Mouse (Mus musculus): ENCODE results near the gene Rnf43. TPM values are rescaled to one million over a fixed set of nuclear protein-coding genes. Genes with fewer than 3 reads are reported as not detected.

Rnf43 gene
- total RNA-seq (2022), result 1 to 10 TPM; 2.9 to 7.7 (median 4.8) TPM

GRCm38 (mm10) chr11:87662407-87662806 lies at the start of gene Rnf43:
TSS of gene Rnf43 (plus strand) at chr11:87662722.
- DNase-seq (ENCODE audit: low spot score in 2 of 2), result peak; percentile 69 to 81

GRCm38 (mm10) chr11:87613972-87614371 lies 48.5 kb upstream of the Rnf43 start:
- DNase-seq (ENCODE audit: low spot score in 2 of 2), result no peak

GRCm38 (mm10) chr11:87615551-87615950 lies 47.0 kb upstream of the Rnf43 start:
- no peak for DNase-seq (ENCODE audit: low spot score in 2 of 2)

DNA sequence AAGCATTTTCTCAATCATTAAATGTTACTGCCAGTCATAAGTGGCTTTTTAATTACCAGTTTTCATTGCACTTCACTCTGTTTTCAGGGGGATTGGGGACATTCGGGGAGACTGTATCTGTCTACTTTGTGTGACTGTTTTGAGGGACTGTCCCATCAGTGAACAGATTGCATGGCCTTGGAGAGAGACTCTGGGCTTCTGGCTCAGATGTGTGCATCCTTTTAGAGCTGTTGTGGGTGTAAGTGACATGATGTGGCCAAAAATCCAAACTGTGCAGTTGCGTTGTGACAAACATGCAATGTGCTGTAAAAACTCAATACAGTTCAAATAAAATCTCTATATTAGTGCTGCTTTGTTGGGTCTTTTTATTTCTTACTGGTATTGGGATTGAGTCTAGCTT lies 46.6 kb upstream of the Rnf43 start:
- no peak for DNase-seq (ENCODE audit: low spot score in 2 of 2)

GRCm38 (mm10) chr11:87616790-87617474 lies 45.6 kb upstream of the Rnf43 start, which contains the start of gene Hsf5:
TSS of gene Hsf5 (plus strand) at chr11:87617164.
- DNase-seq (ENCODE audit: low spot score in 2 of 2), result no peak

GRCm38 (mm10) chr11:87617606-87618005 lies 44.9 kb upstream of the Rnf43 start:
- DNase-seq (ENCODE audit: low spot score in 2 of 2), result no peak

DNA sequence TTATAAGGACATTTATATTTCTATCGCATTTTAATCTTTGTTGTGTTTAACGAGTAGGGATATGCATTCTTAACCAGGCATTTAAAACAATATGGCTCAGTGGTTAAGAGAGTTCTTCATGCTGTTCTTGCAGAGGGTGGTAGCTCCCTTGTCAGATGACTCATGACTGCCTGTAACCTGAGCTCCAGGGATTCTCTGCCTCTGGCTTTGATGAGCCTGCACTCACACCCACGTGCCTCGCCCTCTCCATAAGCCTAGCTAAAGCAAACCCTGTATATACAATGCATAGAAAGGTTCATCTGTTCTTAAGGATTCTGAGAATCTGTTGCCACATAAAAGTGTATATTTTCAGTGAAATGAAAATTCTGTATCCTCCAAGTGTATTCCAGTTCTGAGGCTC lies 39.4 kb upstream of the Rnf43 start:
- DNase-seq (ENCODE audit: low spot score in 2 of 2), result no peak

DNA sequence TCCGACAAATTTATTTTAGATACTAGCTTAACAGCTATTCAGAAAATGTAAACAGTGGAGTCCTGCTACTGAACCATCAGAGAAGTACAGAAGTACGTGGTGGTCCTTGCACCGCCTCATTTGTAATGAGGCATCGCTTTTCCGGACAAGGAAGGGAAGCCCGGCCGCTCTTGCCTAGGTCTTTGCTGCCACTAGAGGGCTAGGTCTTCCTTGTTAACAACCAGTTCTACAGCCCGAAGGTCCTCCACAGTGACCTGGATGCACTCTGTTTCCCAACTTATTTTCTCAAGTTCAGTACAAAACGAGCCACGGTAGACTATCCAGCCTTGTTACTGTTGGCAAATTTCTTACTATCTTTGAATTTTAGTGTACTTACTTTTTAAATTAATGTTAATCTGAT lies 32.7 kb upstream of the Rnf43 start:
- DNase-seq (ENCODE audit: low spot score in 2 of 2), result no peak

DNA sequence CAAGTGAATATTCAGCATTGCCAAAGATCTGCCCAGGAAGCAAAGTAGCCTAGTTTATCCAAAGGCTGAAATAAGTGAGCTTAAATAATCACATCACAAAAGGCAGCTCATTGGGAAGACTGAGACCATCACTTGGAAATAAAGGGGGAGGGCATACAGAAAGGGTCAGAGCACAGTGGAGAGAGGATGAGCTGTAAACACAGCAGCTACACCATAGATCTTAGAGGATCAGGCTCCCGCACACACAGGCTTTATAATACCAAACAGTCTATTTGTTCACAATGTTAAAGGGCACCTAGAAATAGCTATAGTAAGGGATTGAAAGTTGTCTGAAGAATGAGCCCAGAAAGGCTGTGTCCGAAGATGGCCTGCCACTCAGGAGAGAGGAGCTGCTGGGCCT lies 23.7 kb upstream of the Rnf43 start:
- no peak for DNase-seq (ENCODE audit: low spot score in 2 of 2)

GRCm38 (mm10) chr11:87639206-87639605 lies 23.3 kb upstream of the Rnf43 start:
- no peak for DNase-seq (ENCODE audit: low spot score in 2 of 2)

DNA sequence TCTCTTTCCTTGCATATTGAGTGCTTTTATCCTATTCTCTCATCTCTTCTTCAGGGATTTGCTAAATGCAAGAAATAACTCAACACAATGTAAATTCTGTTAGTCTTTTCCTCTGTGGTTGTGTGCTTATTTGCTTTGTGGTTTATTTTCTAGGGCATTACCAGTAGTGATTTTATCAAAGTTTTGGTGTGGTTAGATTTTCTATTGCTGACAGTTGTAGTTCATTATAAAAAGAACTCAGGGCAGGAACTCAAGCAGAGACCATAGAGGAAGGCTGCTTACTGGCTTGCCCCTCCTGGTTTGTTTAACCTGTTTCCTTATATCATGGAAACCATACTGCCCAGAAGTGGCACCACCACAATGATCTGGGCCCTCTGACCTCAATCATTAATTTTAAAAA lies 19.7 kb upstream of the Rnf43 start:
- DNase-seq (ENCODE audit: low spot score in 2 of 2), result no peak

- no peak for DNase-seq (ENCODE audit: low spot score in 2 of 2)
These were observed 7.8 kb upstream of the Rnf43 start for GRCm38 (mm10) chr11:87654693-87655092.

- no peak for DNase-seq (ENCODE audit: low spot score in 2 of 2)
These were observed 3.3 kb upstream of the Rnf43 start for GRCm38 (mm10) chr11:87659216-87659615.

- DNase-seq (ENCODE audit: low spot score in 2 of 2), result no peak
These were observed 300 bp downstream of the Rnf43 start for GRCm38 (mm10) chr11:87662822-87663221.

- DNase-seq (ENCODE audit: low spot score in 2 of 2), result no peak
These were observed 1.4 kb downstream of the Rnf43 start for GRCm38 (mm10) chr11:87663948-87664347.

GRCm38 (mm10) chr11:87664521-87664920 lies 2.0 kb downstream of the Rnf43 start:
- DNase-seq (ENCODE audit: low spot score in 2 of 2), result no peak

DNA sequence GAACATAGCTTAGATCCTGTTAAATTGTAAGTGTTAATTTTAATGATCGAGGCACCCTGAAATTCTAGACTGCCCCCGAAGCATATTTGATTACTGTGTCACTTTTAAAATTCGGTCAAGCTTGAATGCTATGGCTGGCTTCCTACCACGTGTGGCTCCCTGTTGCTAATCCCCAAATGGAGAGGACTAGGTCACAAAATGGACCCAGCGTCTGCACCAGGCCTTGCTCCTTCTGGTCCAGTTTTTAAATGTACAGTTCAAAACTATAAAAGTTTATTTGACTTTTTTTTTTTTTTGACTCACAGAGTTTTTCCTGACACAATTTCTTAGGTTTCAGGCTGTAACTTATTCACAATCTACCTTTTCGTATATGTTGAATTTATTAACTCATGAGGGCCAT lies 2.7 kb downstream of the Rnf43 start:
- no peak for DNase-seq (ENCODE audit: low spot score in 2 of 2)

GRCm38 (mm10) chr11:87665658-87666057 lies 3.1 kb downstream of the Rnf43 start:
- no peak for DNase-seq (ENCODE audit: low spot score in 2 of 2)

GRCm38 (mm10) chr11:87666256-87667035 lies 3.9 kb downstream of the Rnf43 start:
- DNase-seq (ENCODE audit: low spot score in 2 of 2), result no peak

DNA sequence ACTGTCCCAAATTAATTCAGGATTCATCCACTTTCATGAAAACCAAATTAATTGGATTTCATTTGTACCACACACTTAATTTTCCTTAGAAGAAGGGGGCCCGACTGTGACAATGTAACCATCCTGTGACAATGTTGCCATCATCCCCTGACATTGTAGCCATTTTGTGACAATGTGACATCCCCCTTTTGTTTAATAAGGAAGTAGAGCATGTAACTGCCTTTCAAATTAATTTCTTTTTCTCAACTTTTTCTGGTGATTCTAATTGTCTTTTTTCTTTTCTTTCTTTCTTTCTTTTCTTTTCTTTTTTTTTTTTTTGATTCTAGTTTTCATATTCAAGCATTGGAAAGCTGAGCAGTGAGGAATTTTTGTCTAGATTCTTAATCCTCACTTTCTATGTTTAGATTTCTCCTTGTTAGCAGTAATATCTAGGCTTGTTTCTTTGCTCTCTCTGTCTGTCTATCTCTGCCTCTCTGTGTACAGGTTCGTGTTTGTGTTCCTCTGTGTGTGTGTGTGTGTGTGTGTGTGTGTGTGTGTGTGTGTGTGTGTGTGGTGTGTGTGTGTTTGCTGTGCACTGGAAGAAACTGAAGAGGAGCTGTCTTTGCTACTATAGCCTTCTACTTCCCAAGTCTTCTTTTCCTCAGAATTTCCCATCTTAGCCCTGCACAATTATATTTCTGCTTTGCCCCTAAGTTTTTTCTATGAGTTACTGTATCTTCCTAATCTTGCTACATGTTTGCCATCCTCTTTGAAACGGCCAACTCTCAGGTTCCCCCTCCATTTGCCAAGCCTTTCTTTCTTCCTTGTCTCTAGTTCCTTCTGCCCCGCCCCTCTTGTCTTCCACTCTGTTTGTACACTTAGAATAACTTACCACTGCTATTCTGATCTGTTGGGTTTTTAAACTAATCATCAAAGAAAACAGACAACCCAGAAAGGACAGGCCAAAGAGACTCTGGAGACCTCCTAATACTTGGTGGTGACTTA lies 4.9 kb downstream of the Rnf43 start:
- DNase-seq (ENCODE audit: low spot score in 2 of 2), result no peak

DNA sequence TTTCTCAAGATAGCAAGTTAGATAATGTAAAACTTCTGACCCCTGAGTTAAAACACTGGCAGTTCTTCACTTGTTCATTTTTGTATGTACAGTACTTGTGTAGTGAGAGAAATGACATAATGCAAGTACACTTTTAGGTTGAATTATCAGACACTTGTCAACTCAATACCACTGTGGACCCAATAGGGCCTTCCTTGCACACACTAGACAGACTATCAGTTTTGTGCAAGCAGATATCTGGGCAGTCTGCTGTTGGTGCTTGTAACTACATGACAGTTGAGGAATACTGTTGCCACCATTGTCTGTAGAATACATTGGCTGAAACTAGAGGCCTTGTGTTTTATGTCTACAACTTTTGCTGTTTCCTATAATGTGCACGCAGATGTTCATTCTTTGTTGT lies 10.8 kb downstream of the Rnf43 start:
- DNase-seq (ENCODE audit: low spot score in 2 of 2), result no peak

GRCm38 (mm10) chr11:87675606-87676005 lies 13.1 kb downstream of the Rnf43 start:
- DNase-seq (ENCODE audit: low spot score in 2 of 2), result no peak
